18 mouse cellular contexts compared by ENCODE assay signal in the genomic region with DNA sequence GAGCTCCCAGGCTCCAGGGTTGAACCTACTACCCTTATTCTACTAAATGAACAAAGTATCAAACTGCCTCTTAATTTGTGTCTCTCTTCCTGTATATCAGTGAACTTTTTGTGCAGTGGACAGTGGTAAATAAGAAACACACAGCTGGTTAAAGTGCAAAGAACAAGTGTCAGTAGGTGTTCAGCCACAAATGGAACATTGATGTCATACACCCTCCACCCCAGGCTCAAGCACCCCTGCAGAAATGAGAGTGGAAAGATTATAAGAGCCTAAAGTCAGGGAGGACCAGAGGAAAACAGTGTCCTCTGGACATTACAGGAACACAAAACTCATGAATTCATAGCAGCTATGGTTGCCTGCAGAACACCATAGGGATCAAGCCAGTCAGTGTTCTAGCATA.
"Had no signal": no experiment of that assay in that cellular context is flagged by ENCODE, and none has a peak within 500 bp of the region (broad histone marks: within the 10 kb centered on the region; RNA-seq: fewer than 3 reads in every experiment).

No protein-coding gene starts in this region.

- H3K27me3 ChIP-seq: liver, embryonic 13.5 days; liver, embryonic 15.5 days; midbrain, embryonic 13.5 days; midbrain, embryonic 15.5 days; neural tube, embryonic 12.5 days; stomach, embryonic 15.5 days had no signal

- H3K9ac ChIP-seq: liver, embryonic 13.5 days; liver, embryonic 15.5 days; lung, embryonic 14.5 days; midbrain, embryonic 13.5 days; midbrain, embryonic 15.5 days; neural tube, embryonic 12.5 days; stomach, embryonic 15.5 days had no signal

- ATAC-seq: midbrain, embryonic 13.5 days; midbrain, embryonic 15.5 days had no signal

- DNase-seq: liver, embryonic 13.5 days; lung, adult 18-20 months; lung, embryonic 14.5 days; lung, postnatal 14 days; lung, postnatal 36 days; right cerebral cortex, postnatal 14 days; thymus, adult 2 months; thymus, postnatal 25 days; thymus, postnatal 4 days had no signal

- H3K4me1 ChIP-seq: midbrain, embryonic 13.5 days; midbrain, embryonic 15.5 days; neural tube, embryonic 12.5 days; stomach, embryonic 15.5 days had no signal

- H3K27ac ChIP-seq: liver, embryonic 13.5 days; liver, embryonic 15.5 days; macrophage; midbrain, embryonic 13.5 days; midbrain, embryonic 15.5 days; neural tube, embryonic 12.5 days; stomach, embryonic 15.5 days; stomach, postnatal 0 days had no signal

- H3K4me2 ChIP-seq: liver, embryonic 13.5 days; liver, embryonic 15.5 days; lung, embryonic 14.5 days; midbrain, embryonic 11.5 days; midbrain, embryonic 13.5 days; midbrain, embryonic 15.5 days; neural tube, embryonic 12.5 days; stomach, embryonic 15.5 days had no signal

- H3K4me3 ChIP-seq: liver, embryonic 13.5 days; liver, embryonic 15.5 days; midbrain, embryonic 13.5 days; midbrain, embryonic 15.5 days; myocyte; neural tube, embryonic 12.5 days; stomach, embryonic 15.5 days had no signal

- H3K36me3 ChIP-seq: liver, embryonic 13.5 days; liver, embryonic 15.5 days; midbrain, embryonic 13.5 days; neural tube, embryonic 12.5 days; stomach, embryonic 15.5 days had no signal

- H3K9me3 ChIP-seq: liver, embryonic 13.5 days; liver, embryonic 15.5 days; midbrain, embryonic 13.5 days; midbrain, embryonic 15.5 days; neural tube, embryonic 12.5 days; stomach, embryonic 15.5 days had no signal
